Mouse (Mus musculus) midbrain, postnatal 0 days (tissue): ENCODE measurements around the gene Atf7. TPM values are rescaled to one million over a fixed set of nuclear protein-coding genes. Genes with fewer than 3 reads are reported as not detected.
A peak's percentile ranks its signal among the peaks of the same experiment; 100 is the strongest.

Source experiments
- ATAC-seq: fragments of 200-750 bp; cut with Nextera tagmentation; 2 replicates; pipeline ENCODE4 v1.8.0; 2017; ENCODE audit warnings: moderate number of reproducible peaks, mild to moderate bottlenecking, moderate TSS enrichment, moderate library complexity; ENCODE audit not compliant: low FRiP score
- DNase-seq: peaks from one replicate; pipeline ENCODE4 v3.0.0-alpha.2; 2015; ENCODE audit warnings: low spot score
- H3K27ac ChIP-seq: fragments of 300-500 bp; sonication (generic); 2 replicates; pipeline ENCODE4 v1.5.1; 2014; ENCODE audit warnings: low read depth, mild to moderate bottlenecking, low read length, mixed read lengths
- H3K27me3 ChIP-seq: fragments of 300-500 bp; sonication (generic); 2 replicates; pipeline ENCODE4 v1.6.1; 2014; ENCODE audit warnings: low read length, control low read depth, mixed read lengths; ENCODE audit not compliant: insufficient read depth
- H3K36me3 ChIP-seq: fragments of 300-500 bp; sonication (generic); 2 replicates; pipeline ENCODE4 v1.6.1; 2014; ENCODE audit warnings: low read length, control low read depth, mixed read lengths; ENCODE audit not compliant: insufficient read depth
- H3K4me1 ChIP-seq: fragments of 300-500 bp; sonication (generic); 2 replicates; pipeline ENCODE4 v1.6.1; 2014; ENCODE audit warnings: mild to moderate bottlenecking, control low read depth, antibody characterized with exemption, low read length, mixed read lengths; ENCODE audit not compliant: insufficient read depth
- H3K4me2 ChIP-seq: fragments of 300-500 bp; sonication (generic); 2 replicates; pipeline ENCODE4 v1.6.1; 2014; ENCODE audit warnings: low read depth, mild to moderate bottlenecking, low read length, mixed read lengths; ENCODE audit not compliant: poor library complexity, severe bottlenecking
- H3K4me3 ChIP-seq: fragments of 300-500 bp; sonication (generic); 2 replicates; pipeline ENCODE4 v1.5.1; 2014; ENCODE audit warnings: low read depth, mild to moderate bottlenecking, low read length, moderate library complexity
- H3K9ac ChIP-seq: fragments of 300-500 bp; sonication (generic); replicated peaks from 2 replicates; pipeline ENCODE4 v1.6.1; 2014; ENCODE audit warnings: mild to moderate bottlenecking, low read length, moderate library complexity, mixed read lengths; ENCODE audit not compliant: poor library complexity, severe bottlenecking
- H3K9me3 ChIP-seq: fragments of 300-500 bp; sonication (generic); 2 replicates; pipeline ENCODE4 v1.6.1; 2016; ENCODE audit warnings: low read length, control low read depth
- CTCF ChIP-seq: IDR thresholded peaks from 2 replicates; pipeline ENCODE4 v1.5.1; 2016; ENCODE audit warnings: antibody characterized with exemption, mild to moderate bottlenecking
- WGBS: fragments of 180-500 bp; shearing (Covaris S2); extraction: QIAGEN DNeasy Blood & Tissue Kit; methylation state at CpG from one replicate; pipeline ENCODE4 v1.1.7; 2014; 5-methylcytosine and 5-hydroxymethylcytosine counted together
- polyA plus RNA-seq: library from polyadenylated mRNA; unstranded; fragments of >200 nt; fragmentation: Nextera tagmentation; extraction: Ambion mirVana; gene quantifications from 2 replicates; pipeline ENCODE4 v1.2.1, GENCODE M21; 2015
- total RNA-seq: library from RNA; depleted of rRNA; stranded (reverse); fragments of >200 nt; gene quantifications from 2 replicates; pipeline ENCODE4 v1.2.3, GENCODE M21; 2014

Atf7 gene
- total and polyA plus RNA-seq, 2 experiments from 2014 or later: 10.9 to 18.6 TPM

- Histone ChIP-seq H3K27me3 (no peaks in the 10 kb centered on the region), H3K9me3 (no peaks in the 10 kb centered on the region), H3K4me2 (no peak overlapping the region), H3K9ac (no peak overlapping the region), H3K27ac (no peak overlapping the region), H3K4me1 (no peaks in the 10 kb centered on the region), H3K4me3 (no peak overlapping the region), H3K36me3 (peaks cover 49% of the 10 kb centered on the region)
- WGBS: 73% methylated on average over 3 of the region's 3 CpGs
- ATAC-seq (no peak), DNase-seq (no peak)
- TF ChIP-seq CTCF: peak; percentile 48
These were observed 97.3 kb downstream of the Atf7 start for GRCm38 (mm10) chr15:102527936-102528335.

GRCm38 (mm10) chr15:102526111-102527002 is 98.9 kb downstream of the Atf7 start:
- 80% methylated on average over 6 of the region's 6 CpGs for WGBS
- no peak for ATAC-seq
- H3K27me3 ChIP-seq: no peaks in the 10 kb centered on the region
- DNase-seq: no peak
- H3K36me3 ChIP-seq: peaks cover 53% of the 10 kb centered on the region
- H3K9ac ChIP-seq: no peak overlapping the region
- H3K4me2 ChIP-seq: no peak overlapping the region
- H3K4me1 ChIP-seq: no peaks in the 10 kb centered on the region
- H3K9me3 ChIP-seq: no peaks in the 10 kb centered on the region
- H3K27ac ChIP-seq: no peak overlapping the region
- H3K4me3 ChIP-seq: no peak overlapping the region
- no peak for TF ChIP-seq CTCF

- Histone ChIP-seq H3K27me3 (no peaks in the 10 kb centered on the region), H3K4me3 (no peak within 1 kb of the TSS), H3K4me2 (no peak within 1 kb of the TSS), H3K9ac (no peak within 1 kb of the TSS), H3K36me3 (peaks cover 45% of the 10 kb centered on the region), H3K27ac (0 out of 2 replicates have a peak within 1 kb of the TSS, but pooled peaks have one; percentile 18), H3K4me1 (no peaks in the 10 kb centered on the region), H3K9me3 (no peaks in the 10 kb centered on the region)
- TF ChIP-seq CTCF: peak; percentile 99
- DNase-seq: peak; percentile 87
- 2% methylated on average over 3 of the region's 3 CpGs for WGBS
- no peak for ATAC-seq
These were observed 100.3 kb downstream of the Atf7 start, which contains the start of gene Npff for GRCm38 (mm10) chr15:102524892-102525485. Gene Npff (minus strand): TSS chr15:102524942.

GRCm38 (mm10) chr15:102521480-102521879 is 103.8 kb downstream of the Atf7 start:
- no peak overlapping the region for H3K27ac ChIP-seq
- H3K4me3 ChIP-seq: no peak overlapping the region
- no peak for ATAC-seq
- no peaks in the 10 kb centered on the region for H3K27me3 ChIP-seq
- H3K36me3 ChIP-seq: peaks cover 21% of the 10 kb centered on the region
- no peak for TF ChIP-seq CTCF
- no peak for DNase-seq
- no peak overlapping the region for H3K9ac ChIP-seq
- peaks cover 6% of the 10 kb centered on the region for H3K4me1 ChIP-seq
- WGBS: 82% methylated on average over 4 of the region's 4 CpGs
- H3K9me3 ChIP-seq: no peaks in the 10 kb centered on the region
- no peak overlapping the region for H3K4me2 ChIP-seq

- ATAC-seq: no peak
- Histone ChIP-seq H3K9me3 (no peaks in the 10 kb centered on the region), H3K9ac (no peak overlapping the region), H3K27me3 (no peaks in the 10 kb centered on the region), H3K27ac (no peak overlapping the region), H3K4me3 (no peak overlapping the region), H3K4me2 (no peak overlapping the region), H3K36me3 (peaks cover 21% of the 10 kb centered on the region), H3K4me1 (peaks cover 10% of the 10 kb centered on the region)
- no peak for DNase-seq
- TF ChIP-seq CTCF: no peak
- 91% methylated on average over 4 of the region's 4 CpGs for WGBS
These were observed 104.8 kb downstream of the Atf7 start for GRCm38 (mm10) chr15:102520416-102520815.
